Mouse (Mus musculus) CH12.LX (cell line): ENCODE measurements at regions not wholly inside any gene's neighbourhood (a gene's known extent, or its start where the extent isn't known, plus 50 kb on each side); places are given as distances from the start of the nearest gene placed in this dataset.

Experiments used
- DNase-seq: peaks from one replicate; pipeline ENCODE4 v3.0.0-alpha.2; 2013; ENCODE audit errors: extremely low read depth
- H3K27ac ChIP-seq: 2 replicates; pipeline ENCODE4 v1.5.1; 2012; ENCODE audit warnings: low read depth, mild to moderate bottlenecking, control low read depth, moderate library complexity; ENCODE audit not compliant: insufficient read depth
- H3K27me3 ChIP-seq: replicated peaks from 2 replicates; pipeline ENCODE3; 2012; ENCODE audit warnings: inconsistent platforms
- H3K36me3 ChIP-seq, 2 experiments: replicated peaks in 1 of 2; 2 replicates each; pipeline versions ENCODE3 to v1.6.1; 2012; ENCODE audit warnings: inconsistent platforms in 1 of 2, low read length in 1 of 2, mild to moderate bottlenecking in 1 of 2, mixed read lengths in 1 of 2, moderate library complexity in 1 of 2; ENCODE audit not compliant: control insufficient read depth in 1 of 2, insufficient read depth in 1 of 2
- H3K4me1 ChIP-seq, 2 experiments: 2 replicates each; pipeline ENCODE4 v1.6.1; 2012; ENCODE audit warnings: inconsistent platforms in 1 of 2, moderate library complexity in 1 of 2; ENCODE audit not compliant: insufficient read depth in 2 of 2, control insufficient read depth in 1 of 2
- H3K4me2 ChIP-seq: 2 replicates; pipeline ENCODE4 v1.6.1; 2012; ENCODE audit warnings: low read depth, mild to moderate bottlenecking, control low read depth; ENCODE audit not compliant: poor library complexity, insufficient read depth, severe bottlenecking
- H3K4me3 ChIP-seq, 3 experiments: fragments of 150-350 bp in 1 of 3; sonication (generic) in 1 of 3; replicated peaks in 1 of 3; 2 replicates each; pipeline versions ENCODE3 to v1.5.1; 2011 to 2012; ENCODE audit warnings: low read depth in 2 of 3, low read length in 2 of 3, mild to moderate bottlenecking in 2 of 3, moderate library complexity in 2 of 3, control low read depth in 1 of 3, improper control_type of control experiment in 1 of 3, inconsistent platforms in 1 of 3, mixed read lengths in 1 of 3; ENCODE audit not compliant: poor library complexity in 1 of 3
- H3K79me2 ChIP-seq: replicated peaks from 2 replicates; pipeline ENCODE4 v1.6.1; 2012; ENCODE audit warnings: mild to moderate bottlenecking, moderate library complexity; ENCODE audit not compliant: control insufficient read depth, poor library complexity, insufficient read depth, severe bottlenecking; ENCODE audit errors: extremely low read depth
- H3K9ac ChIP-seq: 2 replicates; pipeline ENCODE4 v1.6.1; 2012; ENCODE audit warnings: low read depth, mild to moderate bottlenecking, control low read depth, moderate library complexity; ENCODE audit not compliant: insufficient read depth
- H3K9me3 ChIP-seq: replicated peaks from 2 replicates; pipeline ENCODE3; 2012; ENCODE audit warnings: low read length, inconsistent platforms, mixed read lengths
- BHLHE40 ChIP-seq: IDR thresholded peaks from 2 replicates; pipeline ENCODE4 v1.6.1; 2011; ENCODE audit warnings: mild to moderate bottlenecking, low read depth, low read length, improper control_type of control experiment
- CHD1 ChIP-seq: IDR thresholded peaks from 2 replicates; pipeline ENCODE4 v1.6.1; 2012; ENCODE audit warnings: low read depth, low read length, improper control_type of control experiment, inconsistent platforms
- CHD2 ChIP-seq: IDR thresholded peaks from 2 replicates; pipeline ENCODE4 v1.6.1; 2011; ENCODE audit warnings: low read length, improper control_type of control experiment
- CTCF ChIP-seq, 2 experiments: IDR thresholded peaks in 1 of 2; conservative IDR thresholded peaks in 1 of 2; 2 replicates each; pipeline ENCODE4 v1.5.1; 2011 to 2012; ENCODE audit warnings: low read depth in 2 of 2, low read length in 2 of 2, improper control_type of control experiment in 1 of 2, inconsistent platforms in 1 of 2, mild to moderate bottlenecking in 1 of 2, moderate library complexity in 1 of 2
- E2F4 ChIP-seq: IDR thresholded peaks from 2 replicates; pipeline ENCODE4 v1.6.1; 2011; ENCODE audit warnings: low read depth, low read length, improper control_type of control experiment; ENCODE audit not compliant: insufficient replicate concordance
- ELF1 ChIP-seq: IDR thresholded peaks from 2 replicates; pipeline ENCODE4 v1.6.1; 2014; ENCODE audit warnings: low read depth, mild to moderate bottlenecking, inconsistent platforms, low read length, improper control_type of control experiment
- EP300 ChIP-seq: IDR thresholded peaks from 2 replicates; pipeline ENCODE4 v1.6.1; 2011; ENCODE audit warnings: low read length, improper control_type of control experiment
- HCFC1 ChIP-seq: IDR thresholded peaks from 2 replicates; pipeline ENCODE4 v1.6.1; 2012; ENCODE audit warnings: low read depth, mild to moderate bottlenecking, inconsistent platforms, low read length, improper control_type of control experiment
- IRF4 ChIP-seq: IDR thresholded peaks from 2 replicates; pipeline ENCODE4 v1.6.1; 2014; ENCODE audit warnings: low read depth, mild to moderate bottlenecking, inconsistent platforms, low read length, improper control_type of control experiment
- JUN ChIP-seq: IDR thresholded peaks from 2 replicates; pipeline ENCODE4 v1.6.1; 2011; ENCODE audit warnings: low read depth, mild to moderate bottlenecking, low read length, improper control_type of control experiment, moderate library complexity; ENCODE audit not compliant: insufficient read depth
- KAT2A ChIP-seq: IDR thresholded peaks from 2 replicates; pipeline ENCODE4 v1.6.1; 2012; ENCODE audit warnings: low read length, improper control_type of control experiment, inconsistent platforms; ENCODE audit not compliant: insufficient replicate concordance
- MAFK ChIP-seq: IDR thresholded peaks from 2 replicates; pipeline ENCODE4 v1.6.1; 2011; ENCODE audit warnings: low read length, improper control_type of control experiment; ENCODE audit not compliant: insufficient replicate concordance
- MYC ChIP-seq: IDR thresholded peaks from 2 replicates; pipeline ENCODE4 v1.6.1; 2011; ENCODE audit warnings: low read depth, mild to moderate bottlenecking, improper control_type of control experiment, low read length
- NRF1 ChIP-seq: IDR thresholded peaks from 2 replicates; pipeline ENCODE4 v1.6.1; 2014; ENCODE audit warnings: low read depth, mild to moderate bottlenecking, inconsistent platforms, low read length, improper control_type of control experiment, moderate library complexity
- PAX5 ChIP-seq: IDR thresholded peaks from 2 replicates; pipeline ENCODE4 v1.6.1; 2012; ENCODE audit warnings: low read length, inconsistent platforms, mixed read lengths
- POLR2AphosphoS2 ChIP-seq: IDR thresholded peaks from 2 replicates; pipeline ENCODE4 v1.6.1; 2011; ENCODE audit warnings: low read depth, low read length, improper control_type of control experiment
- RCOR1 ChIP-seq: conservative IDR thresholded peaks from 2 replicates; pipeline ENCODE4 v1.6.1; 2012; ENCODE audit warnings: low read depth, mild to moderate bottlenecking, inconsistent platforms, low read length, improper control_type of control experiment
- SIN3A ChIP-seq: IDR thresholded peaks from 2 replicates; pipeline ENCODE4 v1.6.1; 2012; ENCODE audit warnings: low read length, improper control_type of control experiment, inconsistent platforms
- TBP ChIP-seq: conservative IDR thresholded peaks from 2 replicates; pipeline ENCODE4 v1.6.1; 2011; ENCODE audit warnings: low read depth, low read length, improper control_type of control experiment
- USF1 ChIP-seq: IDR thresholded peaks from 2 replicates; pipeline ENCODE4 v1.6.1; 2014; ENCODE audit warnings: low read depth, mild to moderate bottlenecking, inconsistent platforms, low read length, improper control_type of control experiment
- USF2 ChIP-seq: conservative IDR thresholded peaks from 2 replicates; pipeline ENCODE4 v1.6.1; 2011; ENCODE audit warnings: low read depth, low read length, improper control_type of control experiment
- ZMIZ1 ChIP-seq: IDR thresholded peaks from 2 replicates; pipeline ENCODE4 v1.6.1; 2012; ENCODE audit warnings: low read depth, mild to moderate bottlenecking, inconsistent platforms, low read length, improper control_type of control experiment
- dilution Hi-C: fragments of 300-500 bp; cut with MboI; formaldehyde crosslinking; loops from 2 replicates; pipeline ENCODE4 v1.14.3; 2020; ENCODE audit warnings: low sequenced_read_pairs; ENCODE audit not compliant: extremely low pct_unique_long_range_greater_than_20kb, extremely low pct_ligation_motif_present
- in situ Hi-C: fragments of 300-500 bp; cut with MboI; formaldehyde crosslinking; loops from 3 replicates; pipeline ENCODE4 v1.14.3; 2019; ENCODE audit warnings: low sequenced_read_pairs, low pct_ligation_motif_present, low pct_unique_long_range_greater_than_20kb, mixed read lengths

DNA sequence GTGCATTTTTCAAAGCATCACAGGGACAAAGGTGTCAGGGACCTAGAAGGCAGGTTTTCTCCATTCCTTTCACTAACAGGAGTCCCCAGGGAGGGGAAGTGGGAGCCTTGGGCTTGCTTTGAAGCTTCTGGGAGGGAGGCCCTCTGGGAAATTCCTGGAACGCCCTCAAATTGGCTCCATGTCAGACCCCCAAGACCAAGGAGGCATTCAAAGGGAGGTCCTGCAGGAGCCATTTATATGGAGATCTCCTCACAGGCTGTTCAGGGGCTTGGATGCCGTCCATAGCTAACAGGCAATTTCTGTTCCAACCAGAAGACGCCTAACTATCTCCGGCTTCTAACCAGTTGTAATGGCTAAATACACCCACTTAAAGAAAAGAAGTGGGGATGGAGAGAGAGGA, 70.4 kb downstream of the Mycn start:
- no peaks in the 10 kb centered on the region for H3K27me3 ChIP-seq
- no peak overlapping the region for H3K9ac ChIP-seq
- H3K4me2 ChIP-seq, result no peak overlapping the region
- no peaks in the 10 kb centered on the region for H3K79me2 ChIP-seq
- H3K27ac ChIP-seq, result no peak overlapping the region
- DNase-seq, result no peak
- in situ Hi-C loops (no loop called here), dilution Hi-C loops (no loop called here)
- H3K36me3 ChIP-seq, result no peaks in the 10 kb centered on the region
- no peak overlapping the region for H3K4me3 ChIP-seq
- H3K9me3 ChIP-seq, result no peaks in the 10 kb centered on the region
- TF ChIP-seq HCFC1, result no peak
- TF ChIP-seq MYC, result no peak
- no peak for TF ChIP-seq IRF4
- no peak for TF ChIP-seq NRF1
- no peak for TF ChIP-seq MAFK
- no peak for TF ChIP-seq TBP
- TF ChIP-seq PAX5, result no peak
- TF ChIP-seq ELF1, result no peak
- TF ChIP-seq JUN, result no peak
- no peak for TF ChIP-seq BHLHE40
- no peak for TF ChIP-seq USF1
- TF ChIP-seq ZMIZ1, result no peak
- TF ChIP-seq CHD1, result no peak
- TF ChIP-seq CHD2, result no peak
- no peak for TF ChIP-seq CTCF (conservative IDR thresholded peaks at IDR 0.05 in 1 of 2, IDR thresholded peaks at IDR 0.05 in 1 of 2; ENCODE audit: low read depth in 2 of 2, low read length in 2 of 2)
- TF ChIP-seq SIN3A, result no peak
- no peak for TF ChIP-seq E2F4
- H3K4me1 ChIP-seq, result peaks cover 0 to 18% of the 10 kb centered on the region in 2 experiments; a peak in 2 of 4 replicates

DNA sequence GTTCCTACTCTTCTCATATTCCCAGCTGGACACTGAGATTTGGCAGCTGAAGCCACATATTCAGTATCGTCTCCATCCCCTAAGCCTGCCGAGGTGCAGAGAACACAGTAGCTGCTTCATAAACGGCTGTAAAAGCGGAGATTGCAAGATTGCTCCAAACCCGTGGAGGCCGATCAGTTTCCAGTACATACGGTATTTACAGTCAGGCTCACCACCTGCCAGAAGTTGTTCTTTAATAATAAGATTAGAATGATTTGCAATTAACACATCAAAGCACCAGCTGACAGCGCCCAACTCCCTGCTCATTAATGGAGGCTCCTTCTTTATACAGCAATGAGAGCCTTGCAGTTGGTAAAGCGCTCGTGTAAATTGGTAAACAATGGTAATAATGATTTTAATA, 75.1 kb downstream of the Mycn start:
- Histone ChIP-seq H3K79me2 (no peaks in the 10 kb centered on the region), H3K27me3 (no peaks in the 10 kb centered on the region), H3K9me3 (no peaks in the 10 kb centered on the region), H3K4me1 (no peaks in the 10 kb centered on the region), H3K27ac (no peak overlapping the region), H3K9ac (no peak overlapping the region), H3K4me2 (no peak overlapping the region), H3K4me3 (no peak overlapping the region), H3K36me3 (no peaks in the 10 kb centered on the region)
- TF ChIP-seq NRF1, result no peak
- no peak for TF ChIP-seq KAT2A
- TF ChIP-seq USF2, result no peak
- TF ChIP-seq HCFC1, result no peak
- TF ChIP-seq POLR2AphosphoS2, result no peak
- no peak for TF ChIP-seq BHLHE40
- TF ChIP-seq RCOR1, result no peak
- TF ChIP-seq IRF4, result no peak
- TF ChIP-seq EP300, result no peak
- DNase-seq, result no peak
- in situ Hi-C loops (no loop called here), dilution Hi-C loops (no loop called here)
